Mouse (Mus musculus): ENCODE results near the gene Homez.

DNA sequence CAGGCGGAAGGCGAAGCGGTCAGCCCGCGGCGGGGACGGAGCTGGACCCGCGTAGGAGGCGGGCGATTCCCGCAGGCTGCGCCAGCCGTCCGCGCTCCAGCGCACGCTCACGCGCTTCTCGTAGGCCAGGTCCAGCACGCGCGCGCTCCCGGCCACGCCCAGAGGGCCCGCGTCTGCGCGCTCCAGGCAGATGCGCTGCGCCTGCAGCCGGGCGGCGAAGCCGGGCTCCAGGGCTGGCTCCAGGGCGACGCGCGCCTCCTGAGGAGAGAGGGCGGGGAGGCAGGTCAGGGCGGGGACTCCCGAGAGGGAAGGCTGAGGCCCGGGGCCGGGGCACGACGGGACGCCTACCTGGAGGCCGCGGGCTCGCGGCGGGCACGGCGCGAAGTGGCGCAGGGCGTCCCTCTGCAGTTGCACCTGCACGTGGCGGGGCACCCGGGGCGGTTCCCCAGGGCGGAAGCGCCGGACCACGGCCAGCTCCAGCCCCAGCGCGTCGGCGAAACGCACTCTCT is 5.8 kb upstream of the Homez start:
- no peak for TF ChIP-seq EP300 (IDR thresholded peaks at IDR 0.05; ENCODE audit: insufficient read depth, low read depth, low read length)
- TF ChIP-seq POLR2A (IDR thresholded peaks at IDR 0.05; ENCODE audit: insufficient read depth, low read length), result no peak

All from ES-Bruce4 (cell line).